Mouse (Mus musculus): ENCODE results near the gene Snx29.

Gene Snx29

GRCm38 (mm10) chr16:11757951-11758350 is 435.2 kb downstream of the Snx29 start:
- in situ Hi-C loops (cut with MboI, MseI), result no loop called here

DNA sequence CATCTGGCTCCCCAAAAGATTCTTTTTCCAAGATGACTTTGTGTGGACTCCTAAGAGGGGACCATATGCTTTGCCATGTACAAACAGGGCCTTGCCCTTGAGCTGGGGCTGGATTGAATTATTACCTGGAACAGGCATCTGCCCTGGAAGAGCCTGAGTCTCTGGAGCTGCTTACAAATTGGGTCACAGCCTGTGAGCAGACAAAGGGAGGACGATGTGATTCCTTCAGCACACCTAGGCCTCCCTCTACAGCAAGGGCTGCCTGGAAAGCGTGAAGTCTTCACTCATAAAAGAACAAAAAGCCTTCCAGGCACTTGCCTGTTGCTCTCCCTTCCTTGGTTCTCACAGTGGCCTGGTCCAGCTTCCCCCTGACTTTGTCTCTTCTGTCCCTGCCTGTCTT is 449.6 kb downstream of the Snx29 start:
- in situ Hi-C loops (cut with MboI, MseI), result loop anchor here (10.0 kb wide), 1 partner anchor 1552 kb away; no protein-coding TSS in a partner anchor

GRCm38 (mm10) chr16:11774321-11774720 is 451.6 kb downstream of the Snx29 start:
- in situ Hi-C loops (cut with MboI, MseI), result loop anchor here (10.0 kb wide), 1 partner anchor 1550 kb away; no protein-coding TSS in a partner anchor

DNA sequence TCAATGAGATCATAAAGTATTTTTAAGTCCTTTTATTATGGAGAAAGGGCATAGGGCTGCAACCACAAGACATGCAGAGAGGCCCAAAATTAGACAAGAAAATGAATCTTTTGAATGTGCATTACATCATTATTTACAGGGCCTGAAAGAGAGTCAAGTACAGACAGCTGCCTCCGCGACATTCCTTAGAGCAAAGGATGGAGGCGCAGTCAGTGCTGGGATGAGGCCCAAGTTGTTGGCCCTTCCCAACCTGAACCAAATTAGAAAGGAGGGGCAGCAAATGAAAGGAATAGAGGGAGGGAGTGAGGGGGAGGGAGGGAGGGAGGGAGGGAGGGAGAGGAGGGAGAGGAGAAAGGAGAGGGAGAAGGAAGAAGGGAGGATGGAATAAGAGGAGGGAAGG is 453.8 kb downstream of the Snx29 start:
- in situ Hi-C loops (cut with MboI, MseI), result loop anchor here (10.0 kb wide), 1 partner anchor 1548 kb away; no protein-coding TSS in a partner anchor

DNA sequence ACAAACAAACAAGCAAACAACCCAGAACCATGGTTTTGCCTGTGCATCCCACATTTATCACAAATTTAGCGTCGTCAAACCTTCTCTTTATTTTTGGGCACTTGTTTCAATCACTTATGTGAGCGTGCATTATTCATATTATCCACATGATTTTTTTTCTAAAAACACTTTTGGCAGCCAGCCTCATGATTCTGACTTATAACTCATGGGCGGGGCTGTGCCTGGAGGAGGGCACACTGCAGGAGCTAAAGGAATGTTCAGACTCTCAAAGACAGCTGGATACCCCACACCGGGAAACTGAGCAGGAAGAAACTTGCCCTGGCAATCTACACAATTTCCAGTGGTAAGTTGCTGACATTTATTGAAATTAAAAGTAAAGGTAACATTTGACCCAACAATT is 455.5 kb downstream of the Snx29 start:
- in situ Hi-C loops (cut with MboI, MseI), result loop anchor here (10.0 kb wide), 1 partner anchor 1547 kb away; no protein-coding TSS in a partner anchor

- in situ Hi-C loops (cut with MboI, MseI), result loop anchor here (10.0 kb wide), 1 partner anchor 1546 kb away; no protein-coding TSS in a partner anchor
These were observed 456.2 kb downstream of the Snx29 start for GRCm38 (mm10) chr16:11778715-11779460.

- in situ Hi-C loops (cut with MboI, MseI), result no loop called here
These were observed 459.4 kb downstream of the Snx29 start for GRCm38 (mm10) chr16:11782082-11782481.

- in situ Hi-C loops (cut with MboI, MseI), result no loop called here
These were observed 460.6 kb downstream of the Snx29 start for GRCm38 (mm10) chr16:11783337-11783736.

- in situ Hi-C loops (cut with MboI, MseI), result no loop called here
These were observed 461.6 kb downstream of the Snx29 start for GRCm38 (mm10) chr16:11784354-11784753.

DNA sequence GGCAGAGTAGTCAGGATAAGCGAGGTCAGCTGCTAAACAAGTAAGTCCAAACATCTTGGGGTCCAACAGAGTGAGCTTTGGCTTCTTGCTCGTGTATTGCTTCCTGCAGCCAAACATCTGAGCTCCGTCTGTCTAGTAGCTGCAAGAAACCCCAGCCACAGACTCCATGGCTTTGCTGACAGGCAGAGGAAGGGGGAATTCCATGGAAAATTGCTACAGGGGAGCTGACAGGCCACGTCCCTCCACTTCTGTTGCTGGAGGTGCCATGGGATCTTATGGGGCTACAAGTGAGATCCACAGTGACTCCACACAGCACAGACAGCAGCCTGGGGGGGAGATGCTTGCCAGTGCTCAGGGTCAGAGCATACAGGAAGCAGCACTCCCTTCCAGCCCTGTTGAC is 463.1 kb downstream of the Snx29 start:
- in situ Hi-C loops (cut with MboI, MseI), result no loop called here

- in situ Hi-C loops (cut with MboI, MseI), result no loop called here
These were observed 467.8 kb downstream of the Snx29 start for GRCm38 (mm10) chr16:11790476-11790875.

DNA sequence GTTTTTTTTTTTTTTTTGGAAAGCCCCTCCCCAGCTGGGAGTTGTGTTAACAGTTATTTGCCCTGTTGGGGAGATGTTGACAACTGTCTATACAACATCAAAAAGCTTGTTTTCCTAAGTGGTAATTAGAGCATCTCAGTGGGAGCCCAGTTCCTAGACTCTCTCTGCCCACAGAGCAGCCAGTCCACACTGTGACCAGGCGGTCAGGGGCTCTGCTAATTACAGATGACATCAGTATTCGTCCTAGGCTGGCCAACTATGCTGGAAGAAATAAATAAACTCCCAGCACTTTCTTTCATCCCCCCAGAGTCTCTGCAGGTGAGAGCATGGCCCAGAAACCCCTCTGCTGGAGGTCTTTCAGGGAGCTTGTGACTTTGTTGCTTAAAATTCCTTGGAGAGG is 470.7 kb downstream of the Snx29 start:
- in situ Hi-C loops (cut with MboI, MseI), result no loop called here

DNA sequence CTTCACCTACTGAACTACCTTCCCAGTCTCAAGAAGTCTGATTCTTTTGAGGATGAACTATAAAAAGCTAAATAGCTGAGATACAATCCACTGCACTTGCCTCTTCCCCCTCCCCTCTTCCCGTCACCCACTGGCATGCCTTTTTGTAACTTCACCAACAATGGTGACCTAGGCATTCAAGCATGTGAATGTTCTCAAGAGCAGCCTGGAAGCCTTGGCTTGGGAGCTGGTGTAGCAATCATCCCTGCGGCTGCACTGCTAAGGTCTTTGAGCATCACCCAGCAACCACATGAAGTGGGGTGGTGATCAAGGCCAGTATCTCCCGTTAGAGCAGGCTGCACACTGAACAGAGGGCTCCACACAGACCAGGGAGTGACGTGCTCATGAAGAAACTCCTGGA is 471.9 kb downstream of the Snx29 start:
- in situ Hi-C loops (cut with MboI, MseI), result no loop called here

DNA sequence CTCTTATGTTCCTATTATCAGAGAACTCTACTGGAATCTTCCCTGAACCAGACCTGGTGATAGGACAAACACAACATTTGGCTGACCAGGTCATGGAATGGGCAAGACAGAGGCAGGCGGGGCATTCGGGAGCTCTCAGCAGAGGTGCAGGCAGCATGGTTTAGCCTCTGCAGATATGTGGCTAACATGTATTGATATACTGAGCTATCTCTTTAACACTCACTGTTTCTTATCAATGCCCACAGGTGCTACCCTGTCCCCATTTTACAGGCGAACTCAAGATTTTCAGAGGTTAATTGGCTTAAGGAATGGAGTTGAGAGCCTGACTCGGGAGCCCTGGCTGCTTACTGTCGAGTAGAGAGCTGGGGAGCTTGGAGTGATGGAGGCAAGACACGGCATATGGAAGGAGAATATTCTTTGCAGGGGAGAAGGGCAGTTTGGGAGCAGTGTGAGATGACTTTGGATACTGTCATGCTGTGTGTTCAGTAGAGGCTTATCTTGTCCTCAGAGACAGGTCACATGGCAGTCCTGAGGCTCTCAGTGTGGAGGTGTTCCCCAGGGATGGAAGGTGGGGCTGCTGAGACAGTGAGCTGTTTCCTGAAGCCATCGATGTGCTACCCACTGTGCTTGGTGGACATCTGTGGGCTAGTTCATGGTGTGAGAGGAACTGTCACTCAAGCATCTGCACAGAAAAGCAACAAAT is 473.2 kb downstream of the Snx29 start:
- in situ Hi-C loops (cut with MboI, MseI), result no loop called here

DNA sequence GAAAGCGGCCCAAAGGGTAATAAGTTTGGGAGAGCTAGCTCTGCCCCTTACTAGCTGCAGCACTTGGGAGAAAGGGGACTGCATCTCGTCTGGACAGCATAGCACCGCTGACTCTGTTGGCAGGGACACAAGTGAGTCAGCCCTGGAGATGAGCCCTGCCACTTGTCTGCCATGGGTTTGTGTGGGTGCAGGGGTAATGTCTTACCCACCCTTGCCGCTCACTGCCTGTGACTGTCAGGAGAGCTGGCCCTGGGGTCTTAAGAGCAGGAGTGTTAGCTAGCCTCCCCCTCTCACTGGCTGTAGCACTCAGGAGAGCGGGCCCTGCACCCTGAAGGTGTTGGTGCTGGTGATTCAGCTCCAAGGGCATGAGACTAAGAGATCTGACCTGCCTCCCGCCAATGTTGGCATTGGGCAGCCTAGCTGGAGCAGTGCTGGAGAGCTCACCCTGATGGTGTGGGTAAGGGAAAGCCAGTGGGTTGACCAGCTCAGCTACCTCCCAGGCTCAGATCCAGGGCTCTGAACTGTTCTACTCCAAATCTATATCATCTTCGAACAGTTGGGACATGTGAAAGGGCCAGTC is 479.3 kb downstream of the Snx29 start:
- in situ Hi-C loops (cut with MboI, MseI), result no loop called here

Measured in regulatory T cell (primary cell).